Mouse (Mus musculus) thymus, adult 2 months (tissue): ENCODE results near the gene Dyrk1b.
"Not testable (repeated sequence)": the region's sequence is repeated elsewhere in the genome, so short reads cannot be mapped to it uniquely, and the experiment has no call there.

Experiments used
- CTCF ChIP-seq: fragments of 200-500 bp; IDR thresholded peaks from 2 replicates; pipeline ENCODE4 v1.5.1; 2012; ENCODE audit warnings: mild to moderate bottlenecking, control low read depth, low read length, moderate library complexity, borderline replicate concordance; ENCODE audit not compliant: control insufficient read depth, poor library complexity, insufficient read depth; ENCODE audit errors: extremely low read depth
- POLR2A ChIP-seq: fragments of 200-500 bp; IDR thresholded peaks from 2 replicates; pipeline ENCODE4 v1.6.1; 2012; ENCODE audit warnings: mild to moderate bottlenecking, low read length, control low read depth, moderate library complexity; ENCODE audit not compliant: control insufficient read depth, poor library complexity, insufficient read depth; ENCODE audit errors: extremely low read depth

DNA sequence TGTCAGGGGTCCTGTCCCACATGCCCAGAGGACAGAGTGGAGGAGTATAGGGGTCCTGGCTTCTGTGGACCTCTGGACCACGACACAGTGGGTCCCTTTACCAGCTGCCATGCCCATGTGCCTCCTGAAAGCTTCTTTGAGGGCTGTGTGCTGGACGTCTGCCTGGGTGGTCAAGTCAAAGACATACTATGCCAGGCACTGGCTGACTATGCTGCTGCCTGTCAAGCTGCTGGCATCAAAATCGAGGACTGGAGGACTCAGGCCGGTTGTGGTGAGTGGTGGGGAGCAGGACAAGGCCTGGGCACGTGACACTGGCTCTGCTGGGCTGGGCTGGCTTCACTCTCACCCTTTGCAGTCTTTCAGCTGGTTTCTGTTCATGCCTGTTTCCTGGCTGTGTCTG is 25.7 kb upstream of the Dyrk1b start:
- not testable (repeated sequence) for TF ChIP-seq CTCF, POLR2A
